Mouse (Mus musculus) mouse embryonic stem cell (cell line): ENCODE results near the gene Eif2b3.

Source experiments
- in situ Hi-C, 2 experiments: fragments of 300-500 bp; cut with MboI; formaldehyde crosslinking; loops; 1 replicate in 1 of 2; 3 replicates in 1 of 2; pipeline ENCODE4 v1.14.3; 2019 to 2020; ENCODE audit warnings: low sequenced_read_pairs in 2 of 2, low pct_unique_long_range_greater_than_20kb in 1 of 2, mixed read lengths in 1 of 2; ENCODE audit not compliant: unreplicated experiment in 1 of 2

The Eif2b3 gene

GRCm38 (mm10) chr4:117127991-117128686 is 108.9 kb downstream of the Eif2b3 start:
- in situ Hi-C loops, result loop anchor here (25.0 kb wide), 2 partner anchors 291 to 316 kb away; partner anchors contain the start of genes Hpdl (in 1 of the 2), Mutyh (in 1 of the 2) and Toe1 (in 1 of the 2)

- in situ Hi-C loops, result loop anchor here (25.0 kb wide), 2 partner anchors 293 to 318 kb away; partner anchors contain the start of genes Hpdl (in 1 of the 2), Mutyh (in 1 of the 2) and Toe1 (in 1 of the 2)
Observed at GRCm38 (mm10) chr4:117130790-117131189, 111.6 kb downstream of the Eif2b3 start.

- in situ Hi-C loops, result loop anchor here (25.0 kb wide), 2 partner anchors 294 to 319 kb away; partner anchors contain the start of genes Hpdl (in 1 of the 2), Mutyh (in 1 of the 2) and Toe1 (in 1 of the 2)
Observed at GRCm38 (mm10) chr4:117131198-117131597, 112.0 kb downstream of the Eif2b3 start.

- in situ Hi-C loops, result loop anchor here (25.0 kb wide), 2 partner anchors 295 to 320 kb away; partner anchors contain the start of genes Hpdl (in 1 of the 2), Mutyh (in 1 of the 2) and Toe1 (in 1 of the 2)
Observed at GRCm38 (mm10) chr4:117131890-117132793, 112.9 kb downstream of the Eif2b3 start.

GRCm38 (mm10) chr4:117132794-117133143 is 113.6 kb downstream of the Eif2b3 start:
- in situ Hi-C loops, result loop anchor here (25.0 kb wide), 2 partner anchors 295 to 320 kb away; partner anchors contain the start of genes Hpdl (in 1 of the 2), Mutyh (in 1 of the 2) and Toe1 (in 1 of the 2)

- in situ Hi-C loops, result loop anchor here (25.0 kb wide), 2 partner anchors 296 to 321 kb away; partner anchors contain the start of genes Hpdl (in 1 of the 2), Mutyh (in 1 of the 2) and Toe1 (in 1 of the 2)
Observed at GRCm38 (mm10) chr4:117133366-117133796, 114.2 kb downstream of the Eif2b3 start.

- in situ Hi-C loops, result loop anchor here (25.0 kb wide), 2 partner anchors 297 to 322 kb away; partner anchors contain the start of genes Hpdl (in 1 of the 2), Mutyh (in 1 of the 2) and Toe1 (in 1 of the 2)
Observed at GRCm38 (mm10) chr4:117133817-117134600, 114.8 kb downstream of the Eif2b3 start, which contains the start of gene Plk3. TSS of gene Plk3 (minus strand) at chr4:117133963.

GRCm38 (mm10) chr4:117134601-117134995 is 115.4 kb downstream of the Eif2b3 start:
- in situ Hi-C loops, result loop anchor here (25.0 kb wide), 2 partner anchors 297 to 322 kb away; partner anchors contain the start of genes Hpdl (in 1 of the 2), Mutyh (in 1 of the 2) and Toe1 (in 1 of the 2)

- in situ Hi-C loops, result loop anchor here (25.0 kb wide), 2 partner anchors 299 to 324 kb away; partner anchors contain the start of genes Hpdl (in 1 of the 2), Mutyh (in 1 of the 2) and Toe1 (in 1 of the 2)
Observed at GRCm38 (mm10) chr4:117136034-117136433, 116.8 kb downstream of the Eif2b3 start.
